Mouse (Mus musculus) thymus, adult 2 months (tissue): Measurements from ENCODE around the gene Runx2. TPM values are rescaled to one million over a fixed set of nuclear protein-coding genes. Genes with fewer than 3 reads are reported as not detected.

Experiments
- DNase-seq: peaks from one replicate; pipeline ENCODE4 v3.0.0; 2021
- H3K27ac ChIP-seq: fragments of 200-500 bp; 2 replicates; pipeline ENCODE4 v1.5.1; 2012; ENCODE audit warnings: low read length, control low read depth; ENCODE audit not compliant: control insufficient read depth, insufficient read depth
- H3K27me3 ChIP-seq: fragments of 200-500 bp; 2 replicates; pipeline ENCODE4 v1.6.1; 2012; ENCODE audit warnings: mild to moderate bottlenecking, low read length, moderate library complexity, mixed read lengths; ENCODE audit not compliant: control insufficient read depth, insufficient read depth
- H3K36me3 ChIP-seq: fragments of 200-500 bp; 2 replicates; pipeline ENCODE4 v1.6.1; 2012; ENCODE audit warnings: mild to moderate bottlenecking, low read length, moderate library complexity; ENCODE audit not compliant: control insufficient read depth, insufficient read depth
- H3K4me1 ChIP-seq: fragments of 200-500 bp; replicated peaks from 2 replicates; pipeline ENCODE4 v1.6.1; 2012; ENCODE audit warnings: low read length; ENCODE audit not compliant: control insufficient read depth, insufficient read depth
- H3K4me3 ChIP-seq: fragments of 200-500 bp; 2 replicates; pipeline ENCODE4 v1.5.1; 2012; ENCODE audit warnings: mild to moderate bottlenecking, low read length, control low read depth, moderate library complexity; ENCODE audit not compliant: control insufficient read depth, insufficient read depth
- CTCF ChIP-seq: fragments of 200-500 bp; IDR thresholded peaks from 2 replicates; pipeline ENCODE4 v1.5.1; 2012; ENCODE audit warnings: mild to moderate bottlenecking, control low read depth, low read length, moderate library complexity, borderline replicate concordance; ENCODE audit not compliant: control insufficient read depth, poor library complexity, insufficient read depth; ENCODE audit errors: extremely low read depth
- POLR2A ChIP-seq: fragments of 200-500 bp; IDR thresholded peaks from 2 replicates; pipeline ENCODE4 v1.6.1; 2012; ENCODE audit warnings: mild to moderate bottlenecking, low read length, control low read depth, moderate library complexity; ENCODE audit not compliant: control insufficient read depth, poor library complexity, insufficient read depth; ENCODE audit errors: extremely low read depth
- WGBS: fragments of 180-500 bp; shearing (Covaris S2); methylation state at CpG from one replicate; pipeline ENCODE4 v1.1.7; 2018; 5-methylcytosine and 5-hydroxymethylcytosine counted together
- polyA plus RNA-seq: library from polyadenylated mRNA; depleted of rRNA; stranded (reverse); fragments of >200 nt; gene quantifications from 2 replicates; pipeline ENCODE4 v1.2.3, GENCODE M21; 2012

Runx2 gene
- polyA plus RNA-seq, 1 experiment, result 6.7 TPM

GRCm38 (mm10) chr17:44554941-44555340, 259.7 kb downstream of the Runx2 start:
- H3K27me3 ChIP-seq, result no peaks in the 10 kb centered on the region
- no peak for DNase-seq
- H3K4me1 ChIP-seq, result no peaks in the 10 kb centered on the region
- TF ChIP-seq POLR2A (no peak), CTCF (no peak)
- H3K27ac ChIP-seq, result no peak overlapping the region
- WGBS, result 97% methylated on average over 4 of the region's 4 CpGs
- H3K36me3 ChIP-seq, result no peaks in the 10 kb centered on the region
- H3K4me3 ChIP-seq, result no peak overlapping the region

- no peak for DNase-seq
- no peaks in the 10 kb centered on the region for H3K27me3 ChIP-seq
- 91% methylated on average over 2 of the region's 2 CpGs for WGBS
- TF ChIP-seq CTCF, result no peak
- no peak for TF ChIP-seq POLR2A
- no peaks in the 10 kb centered on the region for H3K36me3 ChIP-seq
- no peak overlapping the region for H3K27ac ChIP-seq
- no peaks in the 10 kb centered on the region for H3K4me1 ChIP-seq
- no peak overlapping the region for H3K4me3 ChIP-seq
These were observed 265.0 kb downstream of the Runx2 start for GRCm38 (mm10) chr17:44549551-44549950.

GRCm38 (mm10) chr17:44547922-44548321, 266.7 kb downstream of the Runx2 start:
- Histone ChIP-seq H3K4me1 (no peaks in the 10 kb centered on the region), H3K27me3 (no peaks in the 10 kb centered on the region), H3K36me3 (no peaks in the 10 kb centered on the region), H3K27ac (no peak overlapping the region), H3K4me3 (no peak overlapping the region)
- DNase-seq, result no peak
- TF ChIP-seq CTCF (no peak), POLR2A (no peak)
- 81% methylated on average over 4 of the region's 4 CpGs for WGBS

- H3K4me3 ChIP-seq, result no peak overlapping the region
- no peak overlapping the region for H3K27ac ChIP-seq
- H3K36me3 ChIP-seq, result no peaks in the 10 kb centered on the region
- H3K4me1 ChIP-seq, result no peaks in the 10 kb centered on the region
- H3K27me3 ChIP-seq, result no peaks in the 10 kb centered on the region
- WGBS, result 91% methylated on average over 8 of the region's 8 CpGs
- TF ChIP-seq CTCF (no peak), POLR2A (no peak)
- DNase-seq, result no peak
These were observed 267.8 kb downstream of the Runx2 start for GRCm38 (mm10) chr17:44546801-44547200.

- 31% methylated on average over 14 of the region's 14 CpGs for WGBS
- no peaks in the 10 kb centered on the region for H3K36me3 ChIP-seq
These were observed 269.3 kb downstream of the Runx2 start for GRCm38 (mm10) chr17:44545141-44545813.

GRCm38 (mm10) chr17:44542706-44543105, 271.9 kb downstream of the Runx2 start:
- H3K4me3 ChIP-seq, result no peak overlapping the region
- 99% methylated on average over 3 of the region's 3 CpGs for WGBS
- TF ChIP-seq POLR2A (no peak), CTCF (no peak)
- no peaks in the 10 kb centered on the region for H3K4me1 ChIP-seq
- no peak for DNase-seq
- H3K27ac ChIP-seq, result no peak overlapping the region
- H3K36me3 ChIP-seq, result no peaks in the 10 kb centered on the region
- H3K27me3 ChIP-seq, result no peaks in the 10 kb centered on the region

More at GRCm38 (mm10) chr17:44545141-44545813, 269.3 kb downstream of the Runx2 start:
- Histone ChIP-seq H3K4me3 (no peak overlapping the region; the same call in 1 of the 2 replicates), H3K4me1 (no peaks in the 10 kb centered on the region), H3K27ac (no peak overlapping the region), H3K27me3 (no peaks in the 10 kb centered on the region)
- no peak for DNase-seq
- TF ChIP-seq CTCF (no peak), POLR2A (no peak)
